11 mouse cellular contexts compared by ENCODE assay signal in genomic region chr9:106470991-106471750, GRCm38 (mm10). TPM values are rescaled to one million over a fixed set of nuclear protein-coding genes. Genes with fewer than 3 reads are reported as not detected.
A peak's percentile ranks its signal among the peaks of the same experiment; 100 is the strongest.
DNase-seq lines count a peak whose midpoint lies in the region; ATAC-seq and TF ChIP-seq lines count a peak whose summit lies in the region.
"Had no signal": no experiment of that assay in that cellular context is flagged by ENCODE, and none has a peak within 500 bp of the region (broad histone marks: within the 10 kb centered on the region; RNA-seq: fewer than 3 reads in every experiment).

No protein-coding gene starts in this region.

- no peak for DNase-seq in heart, adult 8-10 months (ENCODE audit: low spot score)
- DNase-seq in right cerebral cortex, postnatal 4 days = peak; percentile 2
- no peak for DNase-seq in right cerebral cortex, adult 2 months (ENCODE audit: low spot score in 2 of 2)
- no peak for DNase-seq in forebrain, postnatal 0 days

- no peaks in the 10 kb centered on the region for H3K9me3 ChIP-seq in heart, embryonic 13.5 days
- H3K9me3 ChIP-seq in intestine, embryonic 16.5 days (ENCODE audit: control insufficient read depth, low read length) = no peaks in the 10 kb centered on the region
- H3K9me3 ChIP-seq in forebrain, postnatal 0 days (ENCODE audit: low read length) = no peaks in the 10 kb centered on the region
- H3K9me3 ChIP-seq in midbrain, embryonic 15.5 days = no peaks in the 10 kb centered on the region
- H3K9me3 ChIP-seq: hindbrain, embryonic 15.5 days; midbrain, embryonic 13.5 days had no signal

- H3K4me3 ChIP-seq in heart, embryonic 13.5 days = no peak overlapping the region
- 0 out of 2 replicates have a peak overlapping the region, but pooled peaks have one; percentile 13 for H3K4me3 ChIP-seq in intestine, embryonic 16.5 days (ENCODE audit: low read length)
- no peak overlapping the region for H3K4me3 ChIP-seq in forebrain, postnatal 0 days (ENCODE audit: low read depth, low read length)
- H3K4me3 ChIP-seq in midbrain, embryonic 15.5 days = no peak overlapping the region
- H3K4me3 ChIP-seq: hindbrain, embryonic 15.5 days; midbrain, embryonic 13.5 days had no signal

- H3K36me3 ChIP-seq in heart, embryonic 13.5 days = no peaks in the 10 kb centered on the region
- H3K36me3 ChIP-seq in intestine, embryonic 16.5 days (ENCODE audit: control insufficient read depth, insufficient read depth, low read length) = no peaks in the 10 kb centered on the region
- no peaks in the 10 kb centered on the region for H3K36me3 ChIP-seq in forebrain, postnatal 0 days (ENCODE audit: insufficient read depth)
- H3K36me3 ChIP-seq in midbrain, embryonic 15.5 days (replicated peaks) = no peaks in the 10 kb centered on the region
- H3K36me3 ChIP-seq: hindbrain, embryonic 15.5 days; midbrain, embryonic 13.5 days had no signal

- no peak overlapping the region for H3K27ac ChIP-seq in heart, embryonic 13.5 days (replicated peaks)
- H3K27ac ChIP-seq in intestine, embryonic 16.5 days (ENCODE audit: low read length) = no peak overlapping the region
- H3K27ac ChIP-seq in forebrain, postnatal 0 days (ENCODE audit: low read depth, low read length) = no peak overlapping the region
- no peak overlapping the region for H3K27ac ChIP-seq in midbrain, embryonic 15.5 days
- H3K27ac ChIP-seq: hindbrain, embryonic 15.5 days; midbrain, embryonic 13.5 days had no signal

- peaks cover 37% of the 10 kb centered on the region for H3K4me1 ChIP-seq in heart, embryonic 13.5 days
- peaks cover 39% of the 10 kb centered on the region for H3K4me1 ChIP-seq in intestine, embryonic 16.5 days (ENCODE audit: control insufficient read depth, insufficient read depth, low read length)
- no peaks in the 10 kb centered on the region for H3K4me1 ChIP-seq in forebrain, postnatal 0 days (ENCODE audit: insufficient read depth)
- H3K4me1 ChIP-seq in midbrain, embryonic 15.5 days = peaks cover 14% of the 10 kb centered on the region

- ATAC-seq in heart, embryonic 13.5 days (ENCODE audit: extremely low read depth, insufficient number of reproducible peaks, low FRiP score, low TSS enrichment) = no peak
- no peak for ATAC-seq in intestine, embryonic 16.5 days
- no peak for ATAC-seq in megakaryocyte progenitor cell, adult 5-6 weeks (replicated peaks; ENCODE audit: poor library complexity)
- no peak for ATAC-seq in forebrain, postnatal 0 days
- ATAC-seq in midbrain, embryonic 15.5 days (replicated peaks) = no peak
- ATAC-seq: midbrain, embryonic 13.5 days had no signal

- 63% methylated on average over 14 of the region's 14 CpGs for WGBS in heart, embryonic 13.5 days
- 70% methylated on average over 14 of the region's 14 CpGs for WGBS in intestine, embryonic 16.5 days
- WGBS in forebrain, postnatal 0 days = 59% methylated on average over 14 of the region's 14 CpGs
- WGBS in midbrain, embryonic 15.5 days = 63% methylated on average over 14 of the region's 14 CpGs

- H3K27me3 ChIP-seq in heart, embryonic 13.5 days (replicated peaks) = peaks cover 6% of the 10 kb centered on the region
- no peaks in the 10 kb centered on the region; the same call in 1 of the 2 replicates for H3K27me3 ChIP-seq in intestine, embryonic 16.5 days (replicated peaks; ENCODE audit: control insufficient read depth, insufficient read depth, low read length)
- no peaks in the 10 kb centered on the region for H3K27me3 ChIP-seq in forebrain, postnatal 0 days (ENCODE audit: insufficient read depth, low read length)
- H3K27me3 ChIP-seq in midbrain, embryonic 15.5 days (replicated peaks) = no peaks in the 10 kb centered on the region
- H3K27me3 ChIP-seq: hindbrain, embryonic 15.5 days; midbrain, embryonic 13.5 days had no signal

- H3K4me2 ChIP-seq in heart, embryonic 13.5 days = peak overlapping the region; percentile 57
- peak overlapping the region; percentile 48 for H3K4me2 ChIP-seq in intestine, embryonic 16.5 days (ENCODE audit: low read depth, low read length)
- H3K4me2 ChIP-seq in forebrain, postnatal 0 days (ENCODE audit: low read depth) = no peak overlapping the region
- H3K4me2 ChIP-seq in midbrain, embryonic 15.5 days = no peak overlapping the region
- H3K4me2 ChIP-seq: hindbrain, embryonic 15.5 days; midbrain, embryonic 13.5 days had no signal

- no peak for TF ChIP-seq CTCF in forebrain, postnatal 0 days (IDR thresholded peaks at IDR 0.05; ENCODE audit: low read depth)

- H3K9ac ChIP-seq in heart, embryonic 13.5 days = peak overlapping the region; percentile 45
- H3K9ac ChIP-seq in intestine, embryonic 16.5 days (ENCODE audit: low read depth, low read length) = no peak overlapping the region
- H3K9ac ChIP-seq in forebrain, postnatal 0 days = no peak overlapping the region
- no peak overlapping the region for H3K9ac ChIP-seq in midbrain, embryonic 15.5 days
- H3K9ac ChIP-seq: hindbrain, embryonic 15.5 days; midbrain, embryonic 13.5 days had no signal

RNA-seq across cellular contexts. Expression of gene Rrp9, which starts 4.6 kb away (rescaled TPM):
- polyA plus RNA-seq in heart, embryonic 13.5 days (2015; fragmentation: Nextera tagmentation; extraction: Ambion mirVana) = 29.2 and 29.7 TPM in 2 replicates
- total RNA-seq in heart, adult 8-10 months (2022) = 10 to 100 TPM; 22.5 to 28.3 (median 24.1) TPM
- polyA plus RNA-seq in intestine, embryonic 16.5 days (2015; fragmentation: Nextera tagmentation; extraction: Ambion mirVana) = 45.9 and 52.0 TPM in 2 replicates
- 18.9 and 21.3 TPM in 2 replicates for total RNA-seq in megakaryocyte progenitor cell, adult 5-6 weeks (2015)
- 45.2 and 50.1 TPM in 2 replicates for total RNA-seq in megakaryocyte progenitor cell, adult 5-6 weeks (2017)
- 45.6 and 52.9 TPM in 2 replicates for total RNA-seq in forebrain, postnatal 0 days (2014; rRNA removed)
- 46.5 and 47.3 TPM in 2 replicates for polyA plus RNA-seq in forebrain, postnatal 0 days (2015; fragmentation: Nextera tagmentation; extraction: Ambion mirVana)
- polyA plus RNA-seq in midbrain, embryonic 15.5 days (2015; fragmentation: Nextera tagmentation; extraction: Ambion mirVana) = 51.2 and 52.3 TPM in 2 replicates

RNA-seq across cellular contexts. Expression of gene Gpr62, which starts 5.4 kb away (rescaled TPM):
- 0.19 and 0.31 TPM in 2 replicates for polyA plus RNA-seq in heart, embryonic 13.5 days (2015; fragmentation: Nextera tagmentation; extraction: Ambion mirVana)
- under 1 TPM in 1 of 4 experiments, not detected in 3; 0.19 TPM for total RNA-seq in heart, adult 8-10 months (2022)
- polyA plus RNA-seq in intestine, embryonic 16.5 days (2015; fragmentation: Nextera tagmentation; extraction: Ambion mirVana) = 0.11 TPM in 2 replicates
- total RNA-seq in megakaryocyte progenitor cell, adult 5-6 weeks (2015) = not detected in 2 replicates
- not detected in 2 replicates for total RNA-seq in megakaryocyte progenitor cell, adult 5-6 weeks (2017)
- 1.5 and 1.8 TPM in 2 replicates for total RNA-seq in forebrain, postnatal 0 days (2014; rRNA removed)
- 2.3 and 3.0 TPM in 2 replicates for polyA plus RNA-seq in forebrain, postnatal 0 days (2015; fragmentation: Nextera tagmentation; extraction: Ambion mirVana)
- 1.2 and 1.4 TPM in 2 replicates for polyA plus RNA-seq in midbrain, embryonic 15.5 days (2015; fragmentation: Nextera tagmentation; extraction: Ambion mirVana)
- total RNA-seq: common myeloid progenitor, adult 5-6 weeks had no signal

RNA-seq across cellular contexts. Expression of gene Parp3, which starts 5.6 kb away (rescaled TPM):
- polyA plus RNA-seq in heart, embryonic 13.5 days (2015; fragmentation: Nextera tagmentation; extraction: Ambion mirVana) = 1.2 and 1.6 TPM in 2 replicates
- 10 to 100 TPM; 32.5 to 56.0 (median 41.7) TPM for total RNA-seq in heart, adult 8-10 months (2022)
- 3.0 TPM in 2 replicates for polyA plus RNA-seq in intestine, embryonic 16.5 days (2015; fragmentation: Nextera tagmentation; extraction: Ambion mirVana)
- total RNA-seq in megakaryocyte progenitor cell, adult 5-6 weeks (2015) = 5.9 and 7.0 TPM in 2 replicates
- 8.0 and 12.1 TPM in 2 replicates for total RNA-seq in megakaryocyte progenitor cell, adult 5-6 weeks (2017)
- 2.2 and 6.2 TPM in 2 replicates for total RNA-seq in forebrain, postnatal 0 days (2014; rRNA removed)
- polyA plus RNA-seq in forebrain, postnatal 0 days (2015; fragmentation: Nextera tagmentation; extraction: Ambion mirVana) = 1.4 and 1.7 TPM in 2 replicates
- 1.4 and 1.5 TPM in 2 replicates for polyA plus RNA-seq in midbrain, embryonic 15.5 days (2015; fragmentation: Nextera tagmentation; extraction: Ambion mirVana)

RNA-seq across cellular contexts. Expression of gene Pcbp4, which starts 18.1 kb away (rescaled TPM):
- 82.0 and 85.0 TPM in 2 replicates for polyA plus RNA-seq in heart, embryonic 13.5 days (2015; fragmentation: Nextera tagmentation; extraction: Ambion mirVana)
- total RNA-seq in heart, adult 8-10 months (2022) = 10 to 100 TPM; 72.2 to 76.0 (median 74.5) TPM
- 30.5 and 32.6 TPM in 2 replicates for polyA plus RNA-seq in intestine, embryonic 16.5 days (2015; fragmentation: Nextera tagmentation; extraction: Ambion mirVana)
- 0.91 and 1.7 TPM in 2 replicates for total RNA-seq in megakaryocyte progenitor cell, adult 5-6 weeks (2015)
- 0.96 and 2.7 TPM in 2 replicates for total RNA-seq in megakaryocyte progenitor cell, adult 5-6 weeks (2017)
- 454 and 602 TPM in 2 replicates for total RNA-seq in forebrain, postnatal 0 days (2014; rRNA removed)
- polyA plus RNA-seq in forebrain, postnatal 0 days (2015; fragmentation: Nextera tagmentation; extraction: Ambion mirVana) = 251 and 273 TPM in 2 replicates
- polyA plus RNA-seq in midbrain, embryonic 15.5 days (2015; fragmentation: Nextera tagmentation; extraction: Ambion mirVana) = 295 and 310 TPM in 2 replicates

RNA-seq across cellular contexts. Expression of gene Abhd14a, which starts 23.7 kb away (rescaled TPM):
- polyA plus RNA-seq in heart, embryonic 13.5 days (2015; fragmentation: Nextera tagmentation; extraction: Ambion mirVana) = 44.8 and 53.3 TPM in 2 replicates
- 10 to 100 TPM; 17.5 to 20.6 (median 19.5) TPM for total RNA-seq in heart, adult 8-10 months (2022)
- polyA plus RNA-seq in intestine, embryonic 16.5 days (2015; fragmentation: Nextera tagmentation; extraction: Ambion mirVana) = 50.2 and 52.0 TPM in 2 replicates
- 21.3 and 23.4 TPM in 2 replicates for total RNA-seq in megakaryocyte progenitor cell, adult 5-6 weeks (2015)
- 27.3 and 30.2 TPM in 2 replicates for total RNA-seq in megakaryocyte progenitor cell, adult 5-6 weeks (2017)
- total RNA-seq in forebrain, postnatal 0 days (2014; rRNA removed) = 54.4 and 63.2 TPM in 2 replicates
- polyA plus RNA-seq in forebrain, postnatal 0 days (2015; fragmentation: Nextera tagmentation; extraction: Ambion mirVana) = 84.1 and 87.1 TPM in 2 replicates
- 71.2 and 71.3 TPM in 2 replicates for polyA plus RNA-seq in midbrain, embryonic 15.5 days (2015; fragmentation: Nextera tagmentation; extraction: Ambion mirVana)

Comparison
In these comparisons a context has a peak if more than half of its experiments do, and no peak if none do; other contexts are left out.
1. H3K4me2 ChIP-seq: peak in heart, embryonic 13.5 days (single experiment) and intestine, embryonic 16.5 days (single experiment); none in forebrain, postnatal 0 days (single experiment) and midbrain, embryonic 15.5 days (single experiment).